Mouse (Mus musculus) thymus, adult 2 months (tissue): ENCODE measurements around the gene Dennd1a.

ENCODE experiments used
- CTCF ChIP-seq: fragments of 200-500 bp; IDR thresholded peaks from 2 replicates; pipeline ENCODE4 v1.5.1; 2012; ENCODE audit warnings: mild to moderate bottlenecking, control low read depth, low read length, moderate library complexity, borderline replicate concordance; ENCODE audit not compliant: control insufficient read depth, poor library complexity, insufficient read depth; ENCODE audit errors: extremely low read depth
- POLR2A ChIP-seq: fragments of 200-500 bp; IDR thresholded peaks from 2 replicates; pipeline ENCODE4 v1.6.1; 2012; ENCODE audit warnings: mild to moderate bottlenecking, low read length, control low read depth, moderate library complexity; ENCODE audit not compliant: control insufficient read depth, poor library complexity, insufficient read depth; ENCODE audit errors: extremely low read depth

DNA sequence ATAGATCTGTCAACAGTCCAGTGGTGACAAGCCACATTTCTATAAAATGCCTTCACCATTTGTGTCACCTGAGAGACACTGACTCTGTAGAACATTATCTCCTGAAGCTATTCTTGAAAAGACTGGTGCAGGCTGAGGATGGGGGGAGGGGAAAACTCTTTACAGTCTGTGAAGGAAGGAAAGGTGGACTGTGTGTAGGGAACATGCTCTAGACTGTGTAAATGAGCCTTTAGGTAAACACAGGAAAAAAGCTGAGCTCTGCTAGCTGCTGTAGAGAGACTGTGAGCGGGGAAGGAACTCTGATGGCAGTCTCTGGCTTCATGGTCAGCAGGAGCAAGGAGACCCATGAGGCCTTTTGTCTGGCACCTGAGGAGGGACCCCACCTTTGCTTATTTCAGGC lies 436.6 kb downstream of the Dennd1a start:
- no peak for TF ChIP-seq POLR2A
- no peak for TF ChIP-seq CTCF
